Mouse (Mus musculus) liver, adult 2 months (tissue): ENCODE measurements around the gene Ptprn2.

ENCODE experiments used
- CTCF ChIP-seq: fragments of 200-500 bp; IDR thresholded peaks from 2 replicates; pipeline ENCODE4 v1.5.1; 2011; ENCODE audit warnings: low read depth, low read length, control low read depth
- POLR2A ChIP-seq: fragments of 200-500 bp; IDR thresholded peaks from 2 replicates; pipeline ENCODE4 v1.6.1; 2011; ENCODE audit warnings: low read length, control low read depth; ENCODE audit not compliant: insufficient read depth; ENCODE audit errors: extremely low read depth

DNA sequence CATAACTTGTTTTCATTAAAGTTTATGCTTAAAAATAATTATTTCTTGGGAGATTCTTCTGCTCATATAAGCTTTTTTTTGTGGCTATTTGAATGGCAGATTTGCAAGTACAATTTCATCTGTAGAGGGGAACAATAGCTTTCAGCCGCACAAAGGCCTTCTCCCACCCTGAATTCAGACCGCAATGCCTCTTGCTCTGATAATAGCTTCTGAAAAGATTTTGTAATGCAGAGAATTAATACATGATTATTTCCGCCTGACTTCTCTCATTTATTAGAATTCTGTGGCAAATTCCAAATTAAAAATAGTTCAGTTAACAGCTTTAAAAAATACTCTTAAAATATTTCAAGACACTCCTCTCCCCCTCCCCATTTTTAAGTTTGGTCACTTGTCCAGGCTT, 671.3 kb downstream of the Ptprn2 start:
- TF ChIP-seq POLR2A (no peak), CTCF (no peak)
